Mouse (Mus musculus) T-helper 2 cell (primary cell): ENCODE measurements around the gene Gm28048.

Experiments
- in situ Hi-C: fragments of 300-600 bp; cut with MboI, MseI; formaldehyde crosslinking; loops from one replicate; pipeline ENCODE4 v1.15.1; 2025; ENCODE audit warnings: high pct_unique_total_duplicates

The Gm28048 gene

GRCm38 (mm10) chr11:22846093-22846835 lies 135.6 kb downstream of the Gm28048 start:
- in situ Hi-C loops, result no loop called here

- in situ Hi-C loops, result no loop called here
Observed at GRCm38 (mm10) chr11:22844754-22845718, 136.9 kb downstream of the Gm28048 start.

DNA sequence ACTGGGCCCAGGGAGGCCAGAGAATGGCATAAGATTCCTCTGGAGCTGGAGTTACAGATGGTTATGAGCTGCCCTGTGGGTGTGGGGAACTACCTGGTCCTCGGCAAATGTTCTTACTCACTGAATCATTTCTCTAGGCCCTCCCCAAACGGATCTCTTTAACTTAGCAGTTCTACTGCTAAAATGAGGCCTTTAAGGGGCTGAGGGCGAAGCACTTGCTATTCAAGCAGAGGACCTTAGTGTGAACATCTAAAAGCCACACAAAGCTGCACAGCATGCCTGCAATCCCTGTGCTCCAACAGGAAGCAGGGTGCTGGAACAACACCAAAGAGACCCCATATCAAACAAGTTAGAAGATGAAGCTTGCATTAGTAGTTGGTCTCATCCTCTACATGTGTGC lies 142.4 kb downstream of the Gm28048 start:
- in situ Hi-C loops, result no loop called here

DNA sequence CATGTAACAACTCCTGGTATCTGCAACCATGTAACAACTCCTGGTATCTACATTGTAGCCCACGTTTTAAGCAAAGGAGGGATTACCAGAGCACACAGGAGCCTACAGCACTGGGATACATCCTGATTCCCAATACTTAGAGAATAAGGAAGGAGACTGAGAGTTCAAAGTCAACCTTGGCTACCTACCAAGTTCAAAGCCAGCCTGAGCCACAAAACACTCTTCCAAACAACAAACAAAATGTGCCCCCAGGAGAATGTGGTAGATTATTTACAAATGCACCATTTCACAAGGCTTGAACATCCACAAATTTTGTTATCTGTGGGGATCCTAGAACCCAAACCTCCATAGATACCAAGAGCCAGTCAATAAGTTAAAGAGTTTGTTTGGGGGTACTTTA lies 143.5 kb downstream of the Gm28048 start:
- in situ Hi-C loops, result no loop called here

- in situ Hi-C loops, result no loop called here
Observed at GRCm38 (mm10) chr11:22836269-22836668, 145.6 kb downstream of the Gm28048 start.

DNA sequence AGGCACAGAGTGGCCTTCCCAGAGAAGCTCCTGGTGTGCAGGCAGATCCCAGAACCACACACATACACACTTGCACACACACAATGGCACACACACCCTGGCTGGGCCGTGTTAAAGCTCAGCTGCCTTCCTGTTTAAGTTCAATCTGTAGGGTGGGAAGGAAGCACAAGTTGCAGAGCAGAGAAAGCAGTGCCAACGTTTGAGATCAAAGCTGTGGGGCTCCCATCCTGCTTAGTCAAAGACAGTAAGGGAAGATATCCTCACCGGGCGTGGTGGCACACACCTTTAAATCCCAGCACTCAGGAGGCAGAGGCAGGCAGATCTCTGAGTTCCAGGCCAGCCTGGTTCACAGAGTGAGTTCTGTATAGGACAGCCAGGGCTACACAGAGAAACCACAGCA lies 149.3 kb downstream of the Gm28048 start:
- in situ Hi-C loops, result no loop called here

DNA sequence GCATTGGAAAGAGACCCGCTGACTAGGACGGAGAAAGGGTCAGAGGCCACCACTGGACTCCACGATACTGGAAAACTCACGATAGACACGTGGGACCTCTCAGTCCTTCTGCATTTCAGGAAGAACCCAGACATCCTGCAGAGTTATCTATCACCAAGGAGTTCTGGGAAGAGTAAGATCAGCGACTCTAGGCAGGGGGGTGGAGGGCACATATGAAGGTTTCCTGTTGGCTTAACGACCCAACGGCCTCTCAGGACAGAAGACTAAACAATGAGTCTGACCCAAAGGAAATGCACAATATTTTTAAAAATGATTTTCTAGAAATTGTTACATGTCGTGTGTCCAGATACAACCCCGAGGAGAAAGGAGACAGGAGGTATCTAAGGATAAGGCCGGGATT lies 150.0 kb downstream of the Gm28048 start:
- in situ Hi-C loops, result no loop called here

GRCm38 (mm10) chr11:22830684-22831083 lies 151.2 kb downstream of the Gm28048 start:
- in situ Hi-C loops, result no loop called here

- in situ Hi-C loops, result no loop called here
Observed at GRCm38 (mm10) chr11:22830179-22830611, 151.7 kb downstream of the Gm28048 start.

- in situ Hi-C loops, result loop anchor here (10.0 kb wide), 1 partner anchor 194 kb away; no protein-coding TSS in a partner anchor
Observed at GRCm38 (mm10) chr11:22828988-22829632, 152.8 kb downstream of the Gm28048 start.

GRCm38 (mm10) chr11:22827514-22828080 lies 154.3 kb downstream of the Gm28048 start:
- in situ Hi-C loops, result loop anchor here (10.0 kb wide), 1 partner anchor 193 kb away; no protein-coding TSS in a partner anchor

DNA sequence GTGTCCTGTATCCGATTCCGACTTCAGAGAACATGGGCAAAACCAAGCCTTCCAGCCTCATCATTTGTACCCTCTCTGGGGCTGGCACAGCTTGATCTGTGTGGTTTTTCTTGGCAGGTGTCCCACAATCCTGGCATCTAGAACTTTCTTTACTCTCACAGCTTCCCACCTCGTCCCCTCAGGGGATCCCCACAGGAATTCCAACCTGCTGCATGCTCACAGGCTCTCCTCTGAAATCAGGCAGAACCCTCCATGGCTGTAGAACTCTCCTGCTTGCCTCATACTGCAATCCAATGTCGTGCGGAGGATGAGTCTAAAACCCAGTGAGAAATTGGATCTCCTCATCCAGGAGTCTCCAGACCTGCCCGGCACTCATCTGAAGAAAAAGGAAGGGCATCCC lies 155.2 kb downstream of the Gm28048 start:
- in situ Hi-C loops, result loop anchor here (10.0 kb wide), 1 partner anchor 192 kb away; no protein-coding TSS in a partner anchor

GRCm38 (mm10) chr11:22826051-22826450 lies 155.8 kb downstream of the Gm28048 start:
- in situ Hi-C loops, result loop anchor here (10.0 kb wide), 1 partner anchor 191 kb away; no protein-coding TSS in a partner anchor

DNA sequence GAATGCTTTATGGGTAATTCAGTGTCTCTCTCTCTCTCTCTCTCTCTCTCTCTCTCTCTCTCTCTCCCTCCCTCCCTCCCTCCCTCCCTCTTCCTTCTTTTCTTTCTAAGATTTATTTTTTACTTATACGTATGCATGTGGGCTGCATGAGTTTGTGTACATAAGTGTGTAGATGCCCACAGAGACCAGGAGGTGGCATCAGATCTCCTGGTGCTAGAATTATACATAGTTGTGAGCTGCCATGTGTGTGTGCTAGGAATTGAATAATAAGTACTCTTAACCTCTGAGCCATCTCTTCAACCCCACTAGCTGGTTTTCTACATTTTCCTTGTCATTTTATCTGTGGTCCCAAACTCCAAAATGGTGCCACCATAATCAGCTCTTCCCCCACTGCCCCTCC lies 156.3 kb downstream of the Gm28048 start:
- in situ Hi-C loops, result loop anchor here (10.0 kb wide), 1 partner anchor 191 kb away; no protein-coding TSS in a partner anchor

GRCm38 (mm10) chr11:22824049-22824705 lies 157.7 kb downstream of the Gm28048 start:
- in situ Hi-C loops, result loop anchor here (10.0 kb wide), 1 partner anchor 189 kb away; no protein-coding TSS in a partner anchor

GRCm38 (mm10) chr11:22821243-22821642 lies 160.6 kb downstream of the Gm28048 start:
- in situ Hi-C loops, result loop anchor here (10.0 kb wide), 1 partner anchor 186 kb away; no protein-coding TSS in a partner anchor

GRCm38 (mm10) chr11:22818371-22818770 lies 163.5 kb downstream of the Gm28048 start:
- in situ Hi-C loops, result loop anchor here (5.0 kb wide), 1 partner anchor 34 kb away; no protein-coding TSS in a partner anchor

GRCm38 (mm10) chr11:22815877-22816276 lies 166.0 kb downstream of the Gm28048 start:
- in situ Hi-C loops, result loop anchor here (5.0 kb wide), 1 partner anchor 36 kb away; no protein-coding TSS in a partner anchor

DNA sequence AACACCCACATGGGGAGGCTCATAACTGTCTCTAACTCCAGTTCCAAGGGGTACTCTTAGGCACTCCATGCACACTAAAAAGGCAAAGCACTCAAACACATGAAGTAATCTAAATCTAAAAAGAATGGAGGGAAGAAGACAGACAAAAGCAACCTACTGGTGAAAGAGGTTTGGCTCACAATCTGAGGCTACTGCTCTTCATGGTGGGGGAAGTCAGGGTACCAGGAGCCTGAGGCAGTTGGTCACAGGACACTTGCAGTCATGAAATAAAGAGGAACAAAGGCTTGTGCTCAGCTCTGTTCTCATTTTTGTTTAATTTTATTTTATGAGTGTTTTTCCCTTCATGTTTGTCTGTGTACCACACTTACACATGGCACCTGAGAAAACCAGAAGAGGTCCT lies 166.7 kb downstream of the Gm28048 start:
- in situ Hi-C loops, result loop anchor here (5.0 kb wide), 1 partner anchor 37 kb away; no protein-coding TSS in a partner anchor
